Mouse (Mus musculus) C2C12 (cell line): ENCODE measurements around the gene Spata32. TPM values are rescaled to one million over a fixed set of nuclear protein-coding genes. Genes with fewer than 3 reads are reported as not detected.

Experiments
- H3K27me3 ChIP-seq: one replicate; pipeline ENCODE4 v1.6.1; 2011; ENCODE audit not compliant: control insufficient read depth, insufficient read depth, insufficient read length
- H3K36me3 ChIP-seq: one replicate; pipeline ENCODE4 v1.6.1; 2011; ENCODE audit not compliant: control insufficient read depth, insufficient read depth
- H3K4me3 ChIP-seq: one replicate; pipeline ENCODE4 v1.5.1; 2011; ENCODE audit warnings: mild to moderate bottlenecking, control low read depth; ENCODE audit not compliant: poor library complexity, insufficient read depth, severe bottlenecking
- H3K79me2 ChIP-seq: one replicate; pipeline ENCODE4 v1.6.1; 2011; ENCODE audit not compliant: control insufficient read depth, insufficient read depth
- H3K79me3 ChIP-seq: one replicate; pipeline ENCODE4 v1.6.1; 2011; ENCODE audit warnings: low read depth, control low read depth
- H3ac ChIP-seq: one replicate; pipeline ENCODE3; 2011; ENCODE audit warnings: low read depth; ENCODE audit not compliant: control insufficient read depth, insufficient read length
- CEBPB ChIP-seq: IDR thresholded peaks from one replicate; pipeline ENCODE4 v1.6.1; 2011; ENCODE audit warnings: low read depth, mild to moderate bottlenecking, control low read depth, moderate library complexity
- CTCF ChIP-seq: IDR thresholded peaks from one replicate; pipeline ENCODE4 v1.5.1; 2011; ENCODE audit not compliant: control insufficient read depth, insufficient read depth, insufficient read length
- FOSL1 ChIP-seq: IDR thresholded peaks from one replicate; pipeline ENCODE4 v1.8.0; 2011; ENCODE audit warnings: mild to moderate bottlenecking, low read length; ENCODE audit not compliant: poor library complexity, insufficient read depth, severe bottlenecking
- MAX ChIP-seq: IDR thresholded peaks from one replicate; pipeline ENCODE4 v1.6.1; 2011; ENCODE audit warnings: mild to moderate bottlenecking, control low read depth
- MYOD1 ChIP-seq: IDR thresholded peaks from one replicate; pipeline ENCODE4 v1.6.1; 2011; ENCODE audit warnings: low read depth; ENCODE audit not compliant: control insufficient read depth, insufficient read length
- MYOG ChIP-seq: IDR thresholded peaks from one replicate; pipeline ENCODE4 v1.6.1; 2011; ENCODE audit not compliant: control insufficient read depth, insufficient read length; ENCODE audit errors: extremely low read depth
- USF1 ChIP-seq: IDR thresholded peaks from one replicate; pipeline ENCODE4 v1.6.1; 2011; ENCODE audit warnings: low read depth, mild to moderate bottlenecking, control low read depth, moderate library complexity
- polyA plus RNA-seq: library from polyadenylated mRNA; unstranded; fragments of >200 nt; fragmentation: generic; extraction: Trizol; gene quantifications from one replicate; pipeline ENCODE4 v1.2.1, GENCODE M21; 2012; ENCODE audit warnings: missing spikeins

The Spata32 gene
- polyA plus RNA-seq, 1 experiment = not detected

- Histone ChIP-seq H3K27me3 (no peaks in the 10 kb centered on the region), H3K4me3 (no peak overlapping the region), H3K79me3 (no peaks in the 10 kb centered on the region), H3K36me3 (no peaks in the 10 kb centered on the region), H3ac (no peak overlapping the region), H3K79me2 (no peaks in the 10 kb centered on the region)
- TF ChIP-seq USF1 (no peak), MAX (no peak), FOSL1 (no peak), MYOD1 (no peak), CTCF (no peak), CEBPB (no peak), MYOG (no peak)
Measured at GRCm38 (mm10) chr11:103192230-103192955, 25.8 kb downstream of the Spata32 start.

- TF ChIP-seq MYOD1 = no peak
- no peak for TF ChIP-seq CEBPB
- no peak for TF ChIP-seq MYOG
- no peak for TF ChIP-seq FOSL1
- TF ChIP-seq CTCF = no peak
- no peak for TF ChIP-seq USF1
- no peak for TF ChIP-seq MAX
- no peak overlapping the region for H3K4me3 ChIP-seq
- no peaks in the 10 kb centered on the region for H3K36me3 ChIP-seq
- H3K79me3 ChIP-seq = no peaks in the 10 kb centered on the region
- H3K79me2 ChIP-seq = no peaks in the 10 kb centered on the region
- no peak overlapping the region for H3ac ChIP-seq
- H3K27me3 ChIP-seq = no peaks in the 10 kb centered on the region
Measured at GRCm38 (mm10) chr11:103184891-103185290, 33.3 kb downstream of the Spata32 start.

GRCm38 (mm10) chr11:103181911-103182310 lies 36.3 kb downstream of the Spata32 start:
- Histone ChIP-seq H3ac (no peak overlapping the region), H3K79me3 (no peaks in the 10 kb centered on the region), H3K36me3 (no peaks in the 10 kb centered on the region), H3K79me2 (peaks cover 8% of the 10 kb centered on the region), H3K27me3 (no peaks in the 10 kb centered on the region), H3K4me3 (no peak overlapping the region)
- no peak for TF ChIP-seq FOSL1
- no peak for TF ChIP-seq USF1
- TF ChIP-seq MAX = no peak
- TF ChIP-seq CTCF = no peak
- TF ChIP-seq MYOD1 = no peak
- no peak for TF ChIP-seq MYOG
- TF ChIP-seq CEBPB = no peak

- Histone ChIP-seq H3K79me2 (peaks cover 8% of the 10 kb centered on the region), H3K36me3 (no peaks in the 10 kb centered on the region), H3K79me3 (no peaks in the 10 kb centered on the region), H3ac (no peak overlapping the region), H3K4me3 (no peak overlapping the region), H3K27me3 (no peaks in the 10 kb centered on the region)
- no peak for TF ChIP-seq MAX
- TF ChIP-seq CTCF = no peak
- no peak for TF ChIP-seq MYOG
- no peak for TF ChIP-seq CEBPB
- TF ChIP-seq USF1 = no peak
- TF ChIP-seq MYOD1 = no peak
- no peak for TF ChIP-seq FOSL1
Measured at GRCm38 (mm10) chr11:103181349-103181748, 36.9 kb downstream of the Spata32 start.

GRCm38 (mm10) chr11:103180426-103180825 lies 37.8 kb downstream of the Spata32 start:
- no peak overlapping the region for H3ac ChIP-seq
- H3K79me2 ChIP-seq = peaks cover 8% of the 10 kb centered on the region
- H3K79me3 ChIP-seq = no peaks in the 10 kb centered on the region
- no peak overlapping the region for H3K4me3 ChIP-seq
- TF ChIP-seq MYOG (no peak), CEBPB (no peak), MYOD1 (no peak)
- no peaks in the 10 kb centered on the region for H3K27me3 ChIP-seq
- no peaks in the 10 kb centered on the region for H3K36me3 ChIP-seq

GRCm38 (mm10) chr11:103178748-103179147 lies 39.5 kb downstream of the Spata32 start:
- H3K79me2 ChIP-seq = peaks cover 8% of the 10 kb centered on the region
- no peaks in the 10 kb centered on the region for H3K27me3 ChIP-seq
- no peaks in the 10 kb centered on the region for H3K79me3 ChIP-seq
- H3K4me3 ChIP-seq = no peak overlapping the region
- TF ChIP-seq CEBPB (no peak), CTCF (no peak)
- H3ac ChIP-seq = no peak overlapping the region
- no peaks in the 10 kb centered on the region for H3K36me3 ChIP-seq
